Mouse (Mus musculus): ENCODE results near the gene Dpep2nb.
"Not testable (repeated sequence)": the region's sequence is repeated elsewhere in the genome, so short reads cannot be mapped to it uniquely, and the experiment has no call there.

- TF ChIP-seq POLR2A (IDR thresholded peaks at IDR 0.05; ENCODE audit: low read depth, low read length); CTCF (IDR thresholded peaks at IDR 0.05; ENCODE audit: borderline replicate concordance, insufficient read depth, low read length): not testable (repeated sequence)
Measured at GRCm38 (mm10) chr8:106012203-106012602, 6.4 kb upstream of the Dpep2nb start.

Data from embryonic fibroblast, embryonic 13.5 days (primary cell).